Mouse (Mus musculus) liver, embryonic 15.5 days (tissue): ENCODE measurements around the gene Mttp. TPM values are rescaled to one million over a fixed set of nuclear protein-coding genes. Genes with fewer than 3 reads are reported as not detected.

Experiments used
- ATAC-seq: fragments of 200-750 bp; cut with Nextera tagmentation; 2 replicates; pipeline ENCODE4 v1.8.0; 2017; ENCODE audit warnings: moderate number of reproducible peaks, mild to moderate bottlenecking, moderate library complexity; ENCODE audit not compliant: insufficient read depth
- H3K27ac ChIP-seq: fragments of 300-500 bp; sonication (generic); replicated peaks from 2 replicates; pipeline ENCODE4 v1.5.1; 2015; ENCODE audit warnings: mild to moderate bottlenecking, inconsistent platforms
- H3K27me3 ChIP-seq: fragments of 300-500 bp; sonication (generic); 2 replicates; pipeline ENCODE4 v1.6.1; 2015; ENCODE audit warnings: mild to moderate bottlenecking, inconsistent platforms
- H3K36me3 ChIP-seq: fragments of 300-500 bp; sonication (generic); replicated peaks from 2 replicates; pipeline ENCODE4 v1.6.1; 2015; ENCODE audit warnings: moderate library complexity, mild to moderate bottlenecking, inconsistent platforms
- H3K4me1 ChIP-seq: fragments of 300-500 bp; sonication (generic); replicated peaks from 2 replicates; pipeline ENCODE4 v1.6.1; 2015; ENCODE audit warnings: inconsistent platforms
- H3K4me2 ChIP-seq: fragments of 300-500 bp; sonication (generic); 2 replicates; pipeline ENCODE4 v1.6.1; 2015; ENCODE audit warnings: moderate library complexity, mild to moderate bottlenecking, inconsistent platforms
- H3K4me3 ChIP-seq: fragments of 300-500 bp; sonication (generic); replicated peaks from 2 replicates; pipeline ENCODE4 v1.5.1; 2015; ENCODE audit warnings: mild to moderate bottlenecking, inconsistent platforms
- H3K9ac ChIP-seq: fragments of 300-500 bp; sonication (generic); 2 replicates; pipeline ENCODE4 v1.6.1; 2015; ENCODE audit warnings: moderate library complexity, mild to moderate bottlenecking, inconsistent platforms
- H3K9me3 ChIP-seq: fragments of 300-500 bp; sonication (generic); replicated peaks from 2 replicates; pipeline ENCODE4 v1.6.1; 2016; ENCODE audit warnings: inconsistent platforms
- WGBS: fragments of 180-500 bp; shearing (Covaris S2); methylation state at CpG from one replicate; pipeline ENCODE4 v1.1.7; 2015; ENCODE audit warnings: mixed read lengths; ENCODE audit not compliant: insufficient replicate concordance; 5-methylcytosine and 5-hydroxymethylcytosine counted together
- polyA plus RNA-seq: library from polyadenylated mRNA; unstranded; fragments of >200 nt; fragmentation: Nextera tagmentation; extraction: Ambion mirVana; gene quantifications from 2 replicates; pipeline ENCODE4 v1.2.1, GENCODE M21; 2015

Mttp gene
- polyA plus RNA-seq, 1 experiment from 2014 or later: 35.6 TPM

DNA sequence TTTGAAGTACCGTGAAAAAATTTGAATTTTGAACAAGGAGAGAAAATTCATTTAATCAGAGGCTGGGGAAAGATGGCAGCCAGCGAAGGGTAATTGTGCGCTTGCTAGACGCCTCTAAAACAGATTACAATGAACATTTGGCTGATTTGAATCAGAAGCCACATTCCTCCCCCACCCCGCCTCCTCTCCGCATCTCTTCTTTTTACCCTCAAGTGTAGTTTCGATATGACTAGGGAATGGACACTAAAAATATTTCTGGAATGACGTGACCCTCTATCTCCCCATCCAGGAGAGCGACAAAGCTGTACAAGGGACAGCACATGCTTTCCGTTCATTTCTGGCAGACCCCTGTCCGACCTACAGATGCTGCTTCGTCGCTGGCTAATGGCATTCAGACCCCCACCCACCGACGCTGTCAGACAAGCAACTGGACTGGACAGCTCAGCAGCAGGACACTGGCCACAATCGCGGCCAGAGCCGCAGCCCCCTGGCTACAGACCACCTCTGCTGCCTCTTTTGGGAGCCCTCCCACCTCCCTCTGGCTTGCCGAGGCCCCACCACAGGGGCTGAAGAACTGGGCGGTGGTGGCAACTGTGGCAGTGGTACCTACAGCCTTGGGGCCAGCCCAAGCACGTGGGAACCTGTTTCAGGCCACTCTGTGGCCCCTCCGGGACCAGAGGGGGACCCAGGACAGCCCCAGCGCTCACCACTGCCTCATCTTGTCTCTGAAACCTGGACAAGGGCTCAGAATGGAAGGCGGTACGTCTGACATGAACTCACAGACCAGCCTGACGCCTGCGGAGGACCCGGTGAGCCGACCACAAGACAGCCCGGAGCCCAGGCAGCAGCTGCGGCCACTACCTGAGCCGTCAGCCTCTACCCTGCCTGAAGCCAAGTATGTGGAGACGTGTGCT, 79.8 kb downstream of the Mttp start, which contains the start of gene 1110002E22Rik:
1110002E22Rik (plus strand) TSS at position 321 of the 914 bp plus-strand sequence.
- Histone ChIP-seq H3K9me3 (no peaks in the 10 kb centered on the region), H3K4me2 (no peak within 1 kb of the TSS), H3K9ac (no peak within 1 kb of the TSS), H3K27ac (no peak within 1 kb of the TSS), H3K4me3 (no peak within 1 kb of the TSS), H3K36me3 (no peaks in the 10 kb centered on the region), H3K27me3 (no peaks in the 10 kb centered on the region), H3K4me1 (no peaks in the 10 kb centered on the region)
- whole genome bisulfite sequencing: 69% methylated on average over 33 of the region's 33 CpGs
- no peak for ATAC-seq

DNA sequence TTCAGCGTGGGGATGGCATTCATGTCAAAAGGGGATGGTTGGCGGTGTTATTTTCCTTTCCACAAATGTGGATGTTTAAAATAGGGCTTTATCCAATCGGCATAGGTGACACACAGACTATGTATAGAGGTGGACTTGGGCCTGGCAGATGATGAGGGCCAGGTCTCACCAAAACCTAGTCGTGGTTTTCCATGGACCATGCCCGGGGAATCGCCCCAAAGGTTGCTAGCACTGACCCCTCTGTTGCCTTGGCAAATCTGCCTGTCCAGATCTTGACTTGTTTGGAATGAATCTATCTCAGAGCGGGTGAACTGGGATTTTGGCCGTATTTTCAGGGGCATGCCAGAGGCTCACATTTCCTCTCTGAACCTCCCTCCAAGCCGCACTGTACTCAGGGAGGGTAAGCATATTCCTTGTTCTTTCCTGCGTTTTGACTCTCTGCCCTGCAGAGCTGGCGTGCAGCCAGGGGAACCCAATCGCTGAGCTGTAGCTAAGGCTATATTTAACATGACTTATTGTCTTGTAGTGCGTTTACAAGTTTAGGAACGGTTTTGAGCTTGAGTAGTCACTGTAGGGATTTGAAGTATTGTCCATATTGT, 80.9 kb downstream of the Mttp start:
- Histone ChIP-seq H3K9ac (no peak overlapping the region), H3K36me3 (no peaks in the 10 kb centered on the region), H3K27ac (no peak overlapping the region), H3K4me3 (no peak overlapping the region), H3K27me3 (no peaks in the 10 kb centered on the region), H3K9me3 (no peaks in the 10 kb centered on the region), H3K4me1 (no peaks in the 10 kb centered on the region), H3K4me2 (no peak overlapping the region)
- no peak for ATAC-seq
- WGBS: 55% methylated on average over 14 of the region's 14 CpGs

DNA sequence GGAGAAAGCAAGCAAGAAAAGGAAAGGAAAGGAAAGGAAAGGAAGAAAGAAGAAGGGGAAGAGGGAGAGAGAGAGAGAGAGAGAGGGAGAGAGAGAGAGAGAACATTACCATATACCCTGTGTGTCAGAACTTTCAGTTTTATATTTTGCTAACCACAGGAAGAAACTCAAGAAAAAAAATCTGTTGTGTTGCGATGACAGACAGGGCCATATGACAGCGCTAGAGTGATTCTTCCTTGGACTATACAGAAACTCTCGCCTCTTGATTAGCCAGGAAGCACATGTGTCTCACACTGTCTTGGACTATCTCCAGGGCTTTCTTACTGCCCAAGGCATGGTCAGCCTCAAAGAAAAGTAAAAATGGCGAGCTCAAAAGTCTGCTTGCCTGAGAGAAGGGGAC, 82.1 kb downstream of the Mttp start:
- ATAC-seq: no peak
- WGBS: 57% methylated on average over 4 of the region's 4 CpGs

DNA sequence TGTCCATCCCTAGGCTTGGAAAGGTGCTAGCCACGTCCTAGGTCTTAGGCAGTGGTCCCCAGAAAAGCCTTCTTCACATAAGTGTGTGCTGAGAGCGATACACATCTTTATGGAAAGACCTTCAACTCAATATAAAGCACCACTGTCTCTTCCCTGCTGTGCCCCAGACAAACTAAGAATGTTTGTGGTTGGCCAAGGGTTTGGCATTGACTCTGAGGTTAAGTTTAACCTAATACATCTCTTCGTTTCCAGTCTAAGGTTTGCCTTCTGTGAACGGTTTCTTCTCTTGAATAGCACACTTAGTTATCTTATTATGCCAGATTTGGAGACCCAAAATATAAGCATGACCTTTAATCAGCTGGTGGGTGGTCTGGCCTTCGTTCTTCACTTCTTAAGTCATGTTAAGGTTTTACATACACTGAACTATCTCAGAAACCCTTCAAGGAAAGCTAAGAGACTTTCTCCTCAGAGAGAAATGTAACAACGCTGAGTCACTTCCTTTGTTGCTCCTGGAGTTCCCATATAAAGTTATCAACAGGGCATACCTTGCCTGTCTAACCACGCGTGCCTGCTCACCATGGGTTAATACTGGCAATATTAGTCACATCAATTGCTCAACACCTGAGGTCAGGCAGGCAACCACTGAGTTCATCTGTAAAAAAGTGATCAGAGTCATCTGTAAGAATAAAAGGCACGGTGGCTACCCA, 83.4 kb downstream of the Mttp start:
- H3K9me3 ChIP-seq: no peaks in the 10 kb centered on the region
- ATAC-seq: no peak
- H3K4me3 ChIP-seq: no peak overlapping the region
- WGBS: 31% methylated on average over 9 of the region's 9 CpGs
- no peak overlapping the region for H3K9ac ChIP-seq
- H3K27ac ChIP-seq: no peak overlapping the region
- H3K27me3 ChIP-seq: no peaks in the 10 kb centered on the region
- no peaks in the 10 kb centered on the region for H3K36me3 ChIP-seq
- no peaks in the 10 kb centered on the region for H3K4me1 ChIP-seq
- no peak overlapping the region for H3K4me2 ChIP-seq

More for the DNA sequence above, 82.1 kb downstream of the Mttp start:
- no peak overlapping the region for H3K4me2 ChIP-seq
- no peaks in the 10 kb centered on the region for H3K4me1 ChIP-seq
- no peak overlapping the region for H3K27ac ChIP-seq
- H3K9me3 ChIP-seq: no peaks in the 10 kb centered on the region
- H3K36me3 ChIP-seq: no peaks in the 10 kb centered on the region
- no peak overlapping the region for H3K9ac ChIP-seq
- no peaks in the 10 kb centered on the region for H3K27me3 ChIP-seq
- H3K4me3 ChIP-seq: no peak overlapping the region

DNA sequence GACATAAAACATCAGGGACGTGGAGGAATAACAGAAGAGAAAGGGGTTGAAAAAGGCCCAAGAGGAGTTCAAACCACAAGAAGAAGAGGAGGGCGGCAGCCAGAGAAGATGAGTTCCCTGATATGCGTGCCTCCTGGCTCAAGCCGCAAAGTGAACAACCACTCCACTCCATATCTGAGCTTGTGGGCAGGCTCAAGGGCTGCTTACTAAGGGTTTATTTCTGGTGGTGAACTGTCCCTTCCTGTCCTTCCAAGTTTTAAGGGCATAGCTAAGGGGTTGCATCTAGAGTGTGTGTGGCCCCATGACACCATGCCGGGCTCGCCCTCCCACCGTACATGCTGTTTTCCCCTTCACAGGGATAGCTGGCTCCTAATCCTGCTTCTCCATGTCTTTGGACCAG, 84.3 kb downstream of the Mttp start:
- Histone ChIP-seq H3K9ac (no peak overlapping the region), H3K36me3 (no peaks in the 10 kb centered on the region), H3K4me2 (no peak overlapping the region), H3K4me1 (no peaks in the 10 kb centered on the region), H3K27me3 (no peaks in the 10 kb centered on the region), H3K4me3 (no peak overlapping the region), H3K27ac (no peak overlapping the region), H3K9me3 (no peaks in the 10 kb centered on the region)
- 42% methylated on average over 7 of the region's 7 CpGs for WGBS
- no peak for ATAC-seq

DNA sequence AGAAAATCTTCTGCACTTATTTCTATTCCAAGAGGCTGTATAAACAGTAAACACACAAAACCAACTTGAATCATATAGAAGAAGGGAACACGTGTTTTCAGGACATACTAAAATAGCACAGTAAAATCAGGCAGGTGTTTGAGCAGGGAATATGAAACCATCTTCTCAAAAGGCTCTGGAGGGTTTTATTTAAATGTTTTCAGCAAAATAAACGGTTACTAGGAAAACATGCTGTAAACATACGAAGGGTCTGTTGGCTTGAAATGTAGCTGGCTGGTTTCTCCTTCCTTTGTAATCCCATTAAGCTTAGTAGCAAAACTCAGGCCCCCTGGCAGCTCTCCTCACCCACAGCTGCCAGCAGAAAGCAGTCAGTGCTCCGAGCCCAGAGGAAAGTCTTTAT, 86.5 kb downstream of the Mttp start:
- 49% methylated on average over 4 of the region's 4 CpGs for WGBS
- ATAC-seq: no peak

DNA sequence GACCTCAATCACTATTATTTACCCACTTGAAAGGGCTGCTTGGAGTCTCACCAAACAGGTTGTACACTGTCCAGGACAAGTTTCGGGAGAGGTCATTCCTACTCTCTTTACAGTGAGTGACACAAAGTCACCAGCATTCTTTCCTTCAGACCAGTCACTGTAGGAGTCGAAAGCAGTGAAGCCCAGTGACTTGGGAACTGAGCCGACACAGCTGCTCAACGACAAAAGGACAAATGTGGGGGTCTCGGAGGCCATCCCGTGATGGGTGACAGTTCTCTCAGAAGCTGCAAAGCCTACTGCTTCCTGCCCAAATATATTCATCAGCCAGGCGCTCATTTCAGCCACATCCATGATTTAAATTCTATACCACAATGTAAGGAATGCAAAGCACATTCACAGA, 87.8 kb downstream of the Mttp start:
- Histone ChIP-seq H3K4me1 (peaks cover 2% of the 10 kb centered on the region; the same call in 1 of the 2 replicates), H3K9me3 (no peaks in the 10 kb centered on the region), H3K4me2 (no peak overlapping the region), H3K36me3 (no peaks in the 10 kb centered on the region), H3K4me3 (no peak overlapping the region), H3K27me3 (no peaks in the 10 kb centered on the region), H3K27ac (no peak overlapping the region), H3K9ac (no peak overlapping the region)
- 62% methylated on average over 7 of the region's 7 CpGs for WGBS
- ATAC-seq: no peak

More for the DNA sequence above, 86.5 kb downstream of the Mttp start:
- H3K4me1 ChIP-seq: peaks cover 2% of the 10 kb centered on the region; the same call in 1 of the 2 replicates
- no peak overlapping the region for H3K4me2 ChIP-seq
- H3K4me3 ChIP-seq: no peak overlapping the region
- no peaks in the 10 kb centered on the region for H3K36me3 ChIP-seq
- no peaks in the 10 kb centered on the region for H3K27me3 ChIP-seq
- H3K9ac ChIP-seq: no peak overlapping the region
- no peak overlapping the region for H3K27ac ChIP-seq
- no peaks in the 10 kb centered on the region for H3K9me3 ChIP-seq

DNA sequence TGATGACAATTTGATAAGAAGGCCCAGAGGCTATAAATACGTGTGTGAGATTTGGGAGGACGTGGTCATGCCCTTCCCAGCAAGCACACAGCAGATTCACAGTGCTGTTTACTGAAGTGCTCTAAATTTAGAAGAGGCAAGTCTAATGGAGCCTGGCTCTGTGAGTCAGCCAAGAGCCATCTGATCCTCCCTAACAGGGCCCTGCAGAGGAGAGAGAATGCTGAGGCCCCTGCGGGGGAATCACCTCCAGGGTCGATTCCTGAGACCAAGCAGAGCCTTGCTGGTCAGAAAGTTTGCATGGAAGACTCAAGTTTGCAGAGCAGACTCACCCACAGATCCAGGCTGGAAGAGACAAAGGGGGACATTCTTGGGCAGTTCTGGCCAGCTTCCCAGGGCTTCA, 90.8 kb downstream of the Mttp start:
- Histone ChIP-seq H3K36me3 (no peaks in the 10 kb centered on the region), H3K9me3 (no peaks in the 10 kb centered on the region), H3K9ac (no peak overlapping the region), H3K4me2 (no peak overlapping the region), H3K27ac (no peak overlapping the region), H3K4me1 (peaks cover 2% of the 10 kb centered on the region; the same call in 1 of the 2 replicates), H3K4me3 (no peak overlapping the region), H3K27me3 (no peaks in the 10 kb centered on the region)
- WGBS: 30% methylated on average over 4 of the region's 4 CpGs
- ATAC-seq: no peak

DNA sequence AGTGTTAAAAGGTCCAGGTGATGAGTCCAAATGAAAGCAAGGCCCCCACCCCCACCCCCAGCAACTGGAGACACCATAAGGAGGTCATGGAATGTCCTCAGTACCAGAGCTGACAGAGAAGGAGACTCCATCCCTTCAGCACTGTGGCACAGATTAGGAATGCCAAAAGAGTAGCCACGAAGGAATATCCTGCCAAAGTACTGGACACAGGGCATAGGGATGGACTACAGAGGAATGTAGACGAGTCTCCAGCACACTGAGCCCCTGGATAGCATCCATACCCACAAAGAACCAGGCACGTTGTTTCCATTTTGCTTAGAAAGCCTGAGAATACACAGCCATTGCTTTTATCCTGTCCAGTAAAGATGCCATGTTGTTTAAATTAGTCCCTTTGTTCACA, 93.3 kb downstream of the Mttp start:
- ATAC-seq: no peak
- Histone ChIP-seq H3K9ac (no peak overlapping the region), H3K4me3 (no peak overlapping the region), H3K4me1 (peaks cover 2% of the 10 kb centered on the region; the same call in 1 of the 2 replicates), H3K27ac (no peak overlapping the region), H3K27me3 (no peaks in the 10 kb centered on the region), H3K36me3 (no peaks in the 10 kb centered on the region), H3K9me3 (no peaks in the 10 kb centered on the region), H3K4me2 (no peak overlapping the region)
- WGBS: 40% methylated on average over 3 of the region's 3 CpGs

DNA sequence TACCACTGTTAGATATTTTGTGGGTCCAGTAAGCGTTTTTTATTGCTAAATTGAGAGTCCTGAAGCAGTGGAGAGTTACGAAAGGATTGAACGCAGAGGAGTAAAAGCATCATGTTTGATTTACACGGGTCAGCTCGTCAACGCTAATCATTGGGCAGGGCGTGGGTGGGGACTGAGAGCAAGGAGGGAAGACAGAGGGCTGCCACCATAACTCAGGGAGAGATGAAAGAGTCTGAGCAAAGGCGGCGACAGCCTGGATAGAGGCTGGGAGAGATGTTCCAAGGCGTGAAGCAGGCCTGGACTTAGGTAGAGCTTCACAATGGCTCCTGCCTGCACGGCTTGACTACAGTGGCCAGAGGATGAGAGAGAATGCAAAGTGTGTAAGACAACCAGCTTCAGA, 94.0 kb downstream of the Mttp start:
- Histone ChIP-seq H3K36me3 (no peaks in the 10 kb centered on the region), H3K27ac (no peak overlapping the region), H3K4me3 (no peak overlapping the region), H3K27me3 (no peaks in the 10 kb centered on the region), H3K9ac (no peak overlapping the region), H3K4me2 (no peak overlapping the region), H3K4me1 (peaks cover 2% of the 10 kb centered on the region; the same call in 1 of the 2 replicates), H3K9me3 (no peaks in the 10 kb centered on the region)
- no peak for ATAC-seq
- WGBS: 62% methylated on average over 11 of the region's 11 CpGs

DNA sequence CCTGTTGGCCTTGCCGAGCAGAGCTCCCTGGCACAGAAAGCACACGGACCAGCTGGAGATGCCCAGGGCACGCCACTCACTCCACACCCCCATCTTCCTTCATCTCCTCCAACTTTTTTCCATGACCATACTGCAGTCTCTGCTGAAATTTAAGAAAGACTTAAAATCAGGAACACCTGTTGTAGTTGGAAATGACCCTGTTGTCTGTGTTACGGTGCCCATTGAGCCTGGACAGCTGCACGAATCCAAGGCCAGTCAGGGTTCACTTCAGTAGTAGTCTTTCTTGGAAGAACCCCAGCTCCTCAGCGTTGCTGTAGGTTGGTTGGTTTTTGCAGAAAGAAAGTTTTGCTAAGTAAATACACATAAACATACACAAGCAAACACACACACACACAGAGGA, 95.2 kb downstream of the Mttp start:
- Histone ChIP-seq H3K27ac (no peak overlapping the region), H3K4me2 (no peak overlapping the region), H3K36me3 (no peaks in the 10 kb centered on the region), H3K27me3 (no peaks in the 10 kb centered on the region), H3K4me3 (no peak overlapping the region), H3K9me3 (no peaks in the 10 kb centered on the region), H3K4me1 (peaks cover 2% of the 10 kb centered on the region; the same call in 1 of the 2 replicates), H3K9ac (no peak overlapping the region)
- 69% methylated on average over 6 of the region's 6 CpGs for WGBS
- no peak for ATAC-seq
